Mouse (Mus musculus) layer of hippocampus, adult 9-10 months (tissue): Measurements from ENCODE around the gene Scg2.

Experiments
- DNase-seq: peaks from one replicate; pipeline ENCODE4 v3.0.0; 2022; ENCODE audit warnings: low spot score

Scg2 gene

GRCm38 (mm10) chr1:79439609-79440308 lies at the start of gene Scg2:
Gene Scg2 (minus strand): TSS chr1:79440120.
- peak; percentile 66 for DNase-seq

- no peak for DNase-seq
These were observed 45.6 kb upstream of the Scg2 start for GRCm38 (mm10) chr1:79485546-79485945.

GRCm38 (mm10) chr1:79470856-79471255 lies 30.9 kb upstream of the Scg2 start:
- no peak for DNase-seq

GRCm38 (mm10) chr1:79469871-79470270 lies 30.0 kb upstream of the Scg2 start:
- no peak for DNase-seq

- no peak for DNase-seq
These were observed 26.7 kb upstream of the Scg2 start for GRCm38 (mm10) chr1:79466585-79466984.

- DNase-seq = no peak
These were observed 18.6 kb upstream of the Scg2 start for GRCm38 (mm10) chr1:79458558-79458957.

GRCm38 (mm10) chr1:79454164-79454563 lies 14.2 kb upstream of the Scg2 start:
- no peak for DNase-seq

- no peak for DNase-seq
These were observed 12.4 kb upstream of the Scg2 start for GRCm38 (mm10) chr1:79452339-79452738.

- no peak for DNase-seq
These were observed 10.6 kb upstream of the Scg2 start for GRCm38 (mm10) chr1:79450343-79451021.

- no peak for DNase-seq
These were observed 10.0 kb upstream of the Scg2 start for GRCm38 (mm10) chr1:79449943-79450342.

GRCm38 (mm10) chr1:79445586-79445985 lies 5.7 kb upstream of the Scg2 start:
- no peak for DNase-seq

GRCm38 (mm10) chr1:79437755-79438154 lies 2.2 kb downstream of the Scg2 start:
- DNase-seq = no peak

- no peak for DNase-seq
These were observed 3.2 kb downstream of the Scg2 start for GRCm38 (mm10) chr1:79436671-79437070.

GRCm38 (mm10) chr1:79429058-79429457 lies 10.9 kb downstream of the Scg2 start:
- DNase-seq = no peak

GRCm38 (mm10) chr1:79415496-79415895 lies 24.4 kb downstream of the Scg2 start:
- DNase-seq = no peak

GRCm38 (mm10) chr1:79406337-79406942 lies 33.5 kb downstream of the Scg2 start:
- DNase-seq = no peak

- DNase-seq = no peak
These were observed 38.6 kb downstream of the Scg2 start for GRCm38 (mm10) chr1:79401090-79402012.

GRCm38 (mm10) chr1:79400284-79400683 lies 39.6 kb downstream of the Scg2 start:
- no peak for DNase-seq
